Mouse (Mus musculus) urinary bladder, postnatal 36 days (tissue): ENCODE data around the gene Prkacb.

Source experiments
- DNase-seq, 2 experiments: peaks; one replicate each; pipeline ENCODE4 v3.0.0; 2022; ENCODE audit warnings: low spot score in 2 of 2, mixed read lengths in 1 of 2

Prkacb gene

GRCm38 (mm10) chr3:146723037-146723436 is 89.8 kb downstream of the Prkacb start:
- DNase-seq, result no peak

GRCm38 (mm10) chr3:146719696-146720095 is 93.1 kb downstream of the Prkacb start:
- no peak for DNase-seq

GRCm38 (mm10) chr3:146718251-146718650 is 94.5 kb downstream of the Prkacb start:
- DNase-seq, result no peak

- DNase-seq, result no peak
Observed at GRCm38 (mm10) chr3:146712305-146712704, 100.5 kb downstream of the Prkacb start.

- no peak for DNase-seq
Observed at GRCm38 (mm10) chr3:146711559-146711958, 101.2 kb downstream of the Prkacb start.

- no peak for DNase-seq
Observed at GRCm38 (mm10) chr3:146711084-146711483, 101.7 kb downstream of the Prkacb start.

GRCm38 (mm10) chr3:146709086-146709485 is 103.7 kb downstream of the Prkacb start:
- DNase-seq, result no peak

- no peak for DNase-seq
Observed at GRCm38 (mm10) chr3:146708381-146708780, 104.4 kb downstream of the Prkacb start.

- no peak for DNase-seq
Observed at GRCm38 (mm10) chr3:146704099-146704498, 108.7 kb downstream of the Prkacb start.

GRCm38 (mm10) chr3:146700051-146700450 is 112.7 kb downstream of the Prkacb start:
- no peak for DNase-seq

GRCm38 (mm10) chr3:146698982-146699381 is 113.8 kb downstream of the Prkacb start:
- DNase-seq, result no peak

- DNase-seq, result no peak
Observed at GRCm38 (mm10) chr3:146692547-146692946, 120.2 kb downstream of the Prkacb start.

- DNase-seq, result no peak
Observed at GRCm38 (mm10) chr3:146687121-146687725, 125.6 kb downstream of the Prkacb start.

- DNase-seq, result no peak
Observed at GRCm38 (mm10) chr3:146686428-146686827, 126.4 kb downstream of the Prkacb start.

GRCm38 (mm10) chr3:146684811-146685675 is 127.7 kb downstream of the Prkacb start, which contains the start of gene Samd13:
Samd13 (minus strand) TSS chr3:146685592.
- peak; percentile 2 to 48 for DNase-seq

- no peak for DNase-seq
Observed at GRCm38 (mm10) chr3:146683095-146683494, 129.7 kb downstream of the Prkacb start.

GRCm38 (mm10) chr3:146682140-146682651 is 130.6 kb downstream of the Prkacb start:
- DNase-seq, result peak; percentile 21 to 35

GRCm38 (mm10) chr3:146681696-146682095 is 131.1 kb downstream of the Prkacb start:
- DNase-seq, result no peak

- no peak for DNase-seq
Observed at GRCm38 (mm10) chr3:146680625-146681024, 132.2 kb downstream of the Prkacb start.

- no peak for DNase-seq
Observed at GRCm38 (mm10) chr3:146679646-146680045, 133.1 kb downstream of the Prkacb start.
